Mouse (Mus musculus) embryo, embryonic 9.5 days (tissue): ENCODE measurements around the gene Tulp4.
A peak's percentile ranks its signal among the peaks of the same experiment; 100 is the strongest.

ENCODE experiments used
- DNase-seq: peaks from one replicate; pipeline ENCODE4 v3.0.0-alpha.2; 2017; ENCODE audit errors: extremely low spot score

Gene Tulp4

GRCm38 (mm10) chr17:6123776-6124175 lies 17.5 kb downstream of the Tulp4 start:
- no peak for DNase-seq

DNA sequence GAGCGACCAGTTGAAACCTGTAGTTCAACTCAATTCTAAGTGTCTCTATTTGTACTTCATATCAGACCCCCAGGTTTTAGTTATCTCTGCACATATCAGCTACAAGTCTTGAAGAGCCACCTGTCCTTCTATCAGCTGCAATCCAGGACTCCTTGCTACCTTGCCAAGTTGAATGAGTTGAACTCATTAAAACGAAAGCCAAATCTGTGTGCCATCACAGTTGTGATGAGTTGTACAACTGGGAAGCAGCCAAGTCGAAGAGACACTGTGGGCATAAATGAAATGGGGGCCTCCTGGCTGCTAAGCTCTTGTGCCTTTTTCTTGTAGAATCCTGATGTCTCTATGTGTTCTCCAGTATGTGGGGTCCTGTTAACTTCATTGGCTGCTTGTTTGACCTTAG lies 19.2 kb downstream of the Tulp4 start:
- no peak for DNase-seq

- DNase-seq = no peak
Measured at GRCm38 (mm10) chr17:6128039-6128438, 21.8 kb downstream of the Tulp4 start.

DNA sequence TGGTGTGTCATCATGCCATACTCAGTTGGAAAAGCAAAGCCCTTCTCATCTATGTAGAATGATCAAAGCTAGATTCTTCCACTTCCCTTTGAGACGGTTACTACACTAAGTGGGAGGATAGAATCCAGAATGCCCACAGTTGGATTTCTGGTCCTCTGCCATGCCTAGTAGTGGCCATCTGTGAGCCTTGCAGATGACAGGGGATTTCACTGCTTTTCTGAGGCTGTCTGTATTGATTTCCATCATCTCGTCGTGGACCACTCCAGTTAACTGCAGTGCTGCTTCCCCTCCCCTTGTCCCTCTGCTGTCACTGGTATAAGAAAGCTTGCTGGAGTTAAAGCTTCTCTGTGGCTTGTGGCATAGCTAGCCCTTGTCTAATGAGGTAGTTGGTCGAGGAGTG lies 23.1 kb downstream of the Tulp4 start:
- no peak for DNase-seq

GRCm38 (mm10) chr17:6131083-6131482 lies 24.8 kb downstream of the Tulp4 start:
- no peak for DNase-seq

DNA sequence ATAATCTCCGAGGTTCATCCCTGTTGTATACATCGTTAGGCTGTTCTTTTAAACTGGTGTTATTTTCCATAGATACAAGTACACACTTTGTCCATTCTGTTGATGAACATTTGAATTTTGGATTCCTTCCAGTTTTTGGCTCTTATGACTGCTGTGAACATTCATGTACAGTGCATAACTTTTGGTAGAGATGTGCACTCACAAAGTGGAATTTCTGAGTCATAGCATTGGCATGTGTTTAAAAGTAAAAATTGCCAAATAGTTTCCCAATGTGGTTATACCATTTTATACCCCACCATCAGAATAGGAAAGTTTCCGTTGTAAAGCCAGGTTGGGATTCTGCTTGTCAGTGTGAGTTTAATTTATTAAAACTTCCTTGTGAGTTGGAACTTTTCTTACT lies 34.6 kb downstream of the Tulp4 start:
- no peak for DNase-seq

- no peak for DNase-seq
Measured at GRCm38 (mm10) chr17:6141344-6141743, 35.1 kb downstream of the Tulp4 start.

DNA sequence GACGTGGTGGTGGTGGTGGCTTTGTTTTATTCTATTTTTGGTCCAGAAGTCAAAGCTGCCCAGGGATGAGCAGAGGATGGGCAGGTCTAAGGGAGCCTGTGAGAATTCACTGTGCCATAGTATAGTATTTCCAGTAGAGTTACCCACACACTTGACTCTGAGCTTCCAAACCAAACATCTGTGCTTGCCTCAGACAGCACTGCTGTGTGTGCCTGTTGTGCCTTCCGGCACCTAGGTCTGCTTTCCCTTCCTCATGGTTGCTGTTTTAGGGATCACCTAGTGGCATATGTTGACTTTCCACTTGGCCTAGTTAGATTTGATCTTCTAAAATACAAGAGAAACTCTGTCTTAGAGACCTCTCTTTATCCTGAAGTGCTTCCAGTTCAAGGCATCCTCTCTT lies 39.0 kb downstream of the Tulp4 start:
- DNase-seq = no peak

GRCm38 (mm10) chr17:6152941-6153340 lies 46.7 kb downstream of the Tulp4 start:
- no peak for DNase-seq

- no peak for DNase-seq
Measured at GRCm38 (mm10) chr17:6153581-6153980, 47.3 kb downstream of the Tulp4 start.

- DNase-seq = no peak
Measured at GRCm38 (mm10) chr17:6154366-6154765, 48.1 kb downstream of the Tulp4 start.

- no peak for DNase-seq
Measured at GRCm38 (mm10) chr17:6160495-6160894, 54.3 kb downstream of the Tulp4 start.

- DNase-seq = no peak
Measured at GRCm38 (mm10) chr17:6161916-6162315, 55.7 kb downstream of the Tulp4 start.

- DNase-seq = no peak
Measured at GRCm38 (mm10) chr17:6162761-6163160, 56.5 kb downstream of the Tulp4 start.

- DNase-seq = no peak
Measured at GRCm38 (mm10) chr17:6164911-6165310, 58.7 kb downstream of the Tulp4 start.

GRCm38 (mm10) chr17:6172440-6172839 lies 66.2 kb downstream of the Tulp4 start:
- DNase-seq = no peak

DNA sequence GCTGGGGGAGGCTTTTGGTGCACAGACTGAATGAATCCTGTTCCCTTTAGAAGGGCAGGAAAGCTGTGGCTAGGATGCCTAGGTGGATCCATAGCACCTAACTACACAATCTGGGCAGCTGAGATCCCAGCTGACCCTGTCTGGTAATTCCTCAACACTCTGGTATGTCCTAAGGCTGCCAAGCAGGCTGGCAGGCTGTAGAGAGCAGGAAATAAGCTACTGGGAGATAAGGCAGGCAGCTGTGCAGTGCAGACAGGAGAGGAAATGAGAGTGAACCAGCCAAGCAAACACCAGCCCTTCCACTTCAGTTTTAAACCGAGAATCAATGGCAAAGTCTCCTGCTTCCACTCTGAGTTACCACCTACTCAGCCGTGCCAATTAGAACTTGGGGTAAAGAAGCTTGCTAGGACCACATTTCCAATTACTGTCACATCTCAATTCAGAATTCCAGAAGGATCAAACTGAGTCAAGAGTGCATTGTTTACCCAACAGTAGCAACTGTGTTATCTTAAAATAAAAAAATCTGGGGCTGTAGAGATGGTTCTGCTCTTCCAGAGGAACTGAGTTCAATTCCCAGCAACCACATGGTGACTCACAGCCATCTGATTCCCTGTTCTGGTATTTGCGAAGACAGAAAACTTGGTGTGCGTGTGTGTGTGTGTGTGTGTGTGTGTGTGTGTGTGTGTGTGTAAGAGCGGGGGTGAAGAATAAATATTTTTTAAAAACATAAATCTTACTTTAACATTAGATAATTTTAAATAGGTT lies 66.9 kb downstream of the Tulp4 start:
- DNase-seq = peak; percentile 2

GRCm38 (mm10) chr17:6174574-6174973 lies 68.3 kb downstream of the Tulp4 start:
- DNase-seq = no peak

GRCm38 (mm10) chr17:6178564-6179267 lies 72.5 kb downstream of the Tulp4 start:
- no peak for DNase-seq

- DNase-seq = no peak
Measured at GRCm38 (mm10) chr17:6179389-6179788, 73.2 kb downstream of the Tulp4 start.

GRCm38 (mm10) chr17:6180421-6180820 lies 74.2 kb downstream of the Tulp4 start:
- DNase-seq = no peak

DNA sequence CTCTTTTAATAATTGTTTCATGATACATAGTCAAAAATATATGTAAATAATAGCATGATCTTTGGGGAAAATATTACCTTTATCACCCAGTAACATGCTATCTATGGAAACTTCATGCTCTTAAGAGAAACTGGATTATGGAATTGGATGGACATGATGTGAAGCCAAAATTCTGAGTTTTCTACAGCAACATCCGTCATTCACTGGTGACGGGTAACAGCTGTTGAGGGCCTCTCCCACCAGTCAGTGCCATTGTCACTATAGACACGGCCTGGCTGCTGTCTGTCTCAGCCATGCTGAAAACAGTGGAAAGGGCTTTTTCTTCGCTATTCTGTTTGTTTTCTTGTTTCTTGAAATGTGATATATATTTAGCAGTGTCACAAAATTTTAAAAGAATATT lies 76.5 kb downstream of the Tulp4 start:
- DNase-seq = no peak

GRCm38 (mm10) chr17:6186651-6187050 lies 80.4 kb downstream of the Tulp4 start:
- no peak for DNase-seq
